Mouse (Mus musculus): ENCODE data around the gene Cbx5.
A peak's percentile ranks its signal among the peaks of the same experiment; 100 is the strongest.
"Not testable (repeated sequence)": the region's sequence is repeated elsewhere in the genome, so short reads cannot be mapped to it uniquely, and the experiment has no call there.

Gene Cbx5

GRCm38 (mm10) chr15:103250195-103250740 lies 10.7 kb upstream of the Cbx5 start:
- peak; percentile 51 to 55 for DNase-seq

- not testable (repeated sequence) for DNase-seq
Measured at GRCm38 (mm10) chr15:103249511-103249910, 9.9 kb upstream of the Cbx5 start.

GRCm38 (mm10) chr15:103248401-103249313 lies 9.0 kb upstream of the Cbx5 start:
- DNase-seq: no peak

GRCm38 (mm10) chr15:103247782-103248400 lies 8.3 kb upstream of the Cbx5 start:
- no peak for DNase-seq

- no peak for DNase-seq
Measured at GRCm38 (mm10) chr15:103247078-103247781, 7.6 kb upstream of the Cbx5 start.

- DNase-seq: no peak
Measured at GRCm38 (mm10) chr15:103245616-103246015, 6.0 kb upstream of the Cbx5 start.

GRCm38 (mm10) chr15:103242885-103243284 lies 3.3 kb upstream of the Cbx5 start:
- no peak for DNase-seq

GRCm38 (mm10) chr15:103241071-103242018 lies 1.7 kb upstream of the Cbx5 start:
- DNase-seq: not testable (repeated sequence)

- peak; percentile 89 to 97 for DNase-seq
Measured at GRCm38 (mm10) chr15:103240160-103241028, 778 bp upstream of the Cbx5 start, which contains the start of gene Hnrnpa1. Hnrnpa1 (plus strand) TSS chr15:103240432.

GRCm38 (mm10) chr15:103239130-103239684 lies 409 bp downstream of the Cbx5 start:
- DNase-seq: peak; percentile 91 to 99

GRCm38 (mm10) chr15:103237295-103237694 lies 2.3 kb downstream of the Cbx5 start:
- no peak for DNase-seq

GRCm38 (mm10) chr15:103233119-103233518 lies 6.5 kb downstream of the Cbx5 start:
- no peak for DNase-seq

- no peak for DNase-seq
Measured at GRCm38 (mm10) chr15:103228904-103229303, 10.7 kb downstream of the Cbx5 start.

GRCm38 (mm10) chr15:103227572-103227971 lies 12.0 kb downstream of the Cbx5 start:
- no peak for DNase-seq

GRCm38 (mm10) chr15:103227022-103227421 lies 12.6 kb downstream of the Cbx5 start:
- no peak for DNase-seq

GRCm38 (mm10) chr15:103224161-103224560 lies 15.5 kb downstream of the Cbx5 start:
- no peak for DNase-seq

- no peak for DNase-seq
Measured at GRCm38 (mm10) chr15:103221386-103221785, 18.2 kb downstream of the Cbx5 start.

- DNase-seq: no peak
Measured at GRCm38 (mm10) chr15:103220785-103221184, 18.8 kb downstream of the Cbx5 start.

- no peak for DNase-seq
Measured at GRCm38 (mm10) chr15:103216052-103216451, 23.6 kb downstream of the Cbx5 start.
